Mouse (Mus musculus) heart, postnatal 0 days (tissue): Measurements from ENCODE around the gene Mlkl.

Experiments
- CTCF ChIP-seq: IDR thresholded peaks from 2 replicates; pipeline ENCODE4 v1.5.1; 2016; ENCODE audit warnings: antibody characterized with exemption, control low read depth, low read depth
- EP300 ChIP-seq: IDR thresholded peaks from 2 replicates; pipeline ENCODE4 v1.6.1; 2016; ENCODE audit warnings: antibody characterized with exemption, low read depth

DNA sequence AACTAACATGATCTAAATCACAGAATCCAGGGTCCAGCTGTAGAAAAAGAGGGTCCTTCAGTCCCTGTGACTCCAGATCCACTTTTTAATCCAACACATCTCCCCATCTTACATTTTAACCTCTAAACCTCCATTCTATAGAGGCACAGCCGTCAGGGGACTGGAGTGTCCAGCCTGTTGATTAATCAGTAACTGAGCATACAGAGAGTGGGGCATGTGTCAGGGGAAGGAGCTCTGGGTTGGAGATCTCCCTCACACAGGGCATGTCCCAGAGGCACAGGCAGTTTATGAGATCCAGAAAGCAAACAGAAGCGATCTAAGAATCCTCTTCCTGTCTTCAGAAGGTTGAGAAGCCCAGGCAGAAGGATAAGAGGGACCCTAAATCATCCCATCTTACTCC lies 46.7 kb upstream of the Mlkl start:
- TF ChIP-seq EP300 (no peak), CTCF (no peak)
